Mouse (Mus musculus) kidney, embryonic 14.5 days (tissue): Measurements from ENCODE around the gene Cnnm2. TPM values are rescaled to one million over a fixed set of nuclear protein-coding genes. Genes with fewer than 3 reads are reported as not detected.
A peak's percentile ranks its signal among the peaks of the same experiment; 100 is the strongest.
"Not testable (repeated sequence)": the region's sequence is repeated elsewhere in the genome, so short reads cannot be mapped to it uniquely, and the experiment has no call there.

Experiments
- ATAC-seq: fragments of 200-750 bp; cut with Nextera tagmentation; 2 replicates; pipeline ENCODE4 v1.8.0; 2017; ENCODE audit warnings: moderate number of reproducible peaks, mild to moderate bottlenecking, moderate TSS enrichment, moderate library complexity; ENCODE audit not compliant: low FRiP score, low TSS enrichment
- H3K27ac ChIP-seq: fragments of 300-500 bp; sonication (generic); 2 replicates; pipeline ENCODE4 v1.5.1; 2014; ENCODE audit warnings: low read depth, mild to moderate bottlenecking, low read length, moderate library complexity, mixed read lengths
- H3K27me3 ChIP-seq: fragments of 300-500 bp; sonication (generic); 2 replicates; pipeline ENCODE4 v1.6.1; 2014; ENCODE audit warnings: mild to moderate bottlenecking, low read length; ENCODE audit not compliant: control insufficient read depth, insufficient read depth
- H3K36me3 ChIP-seq: fragments of 300-500 bp; sonication (generic); 2 replicates; pipeline ENCODE4 v1.6.1; 2014; ENCODE audit warnings: low read length, mixed read lengths; ENCODE audit not compliant: control insufficient read depth, insufficient read depth
- H3K4me1 ChIP-seq: fragments of 300-500 bp; sonication (generic); 2 replicates; pipeline ENCODE4 v1.6.1; 2014; ENCODE audit warnings: low read length, mixed read lengths; ENCODE audit not compliant: control insufficient read depth, insufficient read depth
- H3K4me2 ChIP-seq: fragments of 300-500 bp; sonication (generic); replicated peaks from 2 replicates; pipeline ENCODE4 v1.6.1; 2014; ENCODE audit warnings: low read depth, mild to moderate bottlenecking, low read length
- H3K4me3 ChIP-seq: fragments of 300-500 bp; sonication (generic); 2 replicates; pipeline ENCODE4 v1.5.1; 2014; ENCODE audit warnings: mild to moderate bottlenecking, low read length
- H3K9ac ChIP-seq: fragments of 300-500 bp; sonication (generic); 2 replicates; pipeline ENCODE4 v1.6.1; 2014; ENCODE audit warnings: low read depth, mild to moderate bottlenecking, low read length, moderate library complexity
- H3K9me3 ChIP-seq: fragments of 300-500 bp; sonication (generic); 2 replicates; pipeline ENCODE4 v1.6.1; 2016; ENCODE audit warnings: low read length; ENCODE audit not compliant: control insufficient read depth
- WGBS: fragments of 180-500 bp; shearing (Covaris S2); extraction: QIAGEN DNeasy Blood & Tissue Kit; methylation state at CpG from one replicate; pipeline ENCODE4 v1.1.7; 2014; 5-methylcytosine and 5-hydroxymethylcytosine counted together
- polyA plus RNA-seq: library from polyadenylated mRNA; unstranded; fragments of >200 nt; fragmentation: Nextera tagmentation; extraction: Ambion mirVana; gene quantifications from 2 replicates; pipeline ENCODE4 v1.2.1, GENCODE M21; 2014

Cnnm2 gene
- polyA plus RNA-seq, 1 experiment from 2014 or later = 6.8 TPM

DNA sequence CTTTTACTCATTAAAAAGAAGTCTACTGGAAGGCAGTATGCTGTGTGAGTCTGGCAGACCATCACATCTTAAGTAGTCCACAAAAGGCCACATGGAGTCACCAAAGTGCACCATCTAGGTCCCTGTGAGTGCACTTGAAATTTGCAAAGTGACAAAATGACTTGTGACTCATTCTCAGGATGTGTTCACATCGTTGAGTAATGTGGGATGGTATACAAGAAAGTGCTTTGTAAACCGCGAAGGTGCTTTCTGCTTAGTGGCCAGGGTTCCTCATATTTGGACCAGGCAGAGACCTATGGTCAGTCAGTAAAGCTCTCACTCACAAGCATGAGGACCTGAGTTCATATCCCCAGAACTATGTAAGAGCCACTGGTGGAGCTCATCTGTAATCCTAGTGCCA lies 13.6 kb upstream of the Cnnm2 start:
- no peak for ATAC-seq
- Histone ChIP-seq H3K9me3 (no peaks in the 10 kb centered on the region), H3K27me3 (no peaks in the 10 kb centered on the region; the same call in 1 of the 2 replicates), H3K27ac (no peak overlapping the region), H3K4me2 (no peak overlapping the region), H3K36me3 (no peaks in the 10 kb centered on the region), H3K9ac (no peak overlapping the region), H3K4me3 (no peak overlapping the region), H3K4me1 (no peaks in the 10 kb centered on the region)
- 90% methylated on average over 3 of the region's 3 CpGs for WGBS

DNA sequence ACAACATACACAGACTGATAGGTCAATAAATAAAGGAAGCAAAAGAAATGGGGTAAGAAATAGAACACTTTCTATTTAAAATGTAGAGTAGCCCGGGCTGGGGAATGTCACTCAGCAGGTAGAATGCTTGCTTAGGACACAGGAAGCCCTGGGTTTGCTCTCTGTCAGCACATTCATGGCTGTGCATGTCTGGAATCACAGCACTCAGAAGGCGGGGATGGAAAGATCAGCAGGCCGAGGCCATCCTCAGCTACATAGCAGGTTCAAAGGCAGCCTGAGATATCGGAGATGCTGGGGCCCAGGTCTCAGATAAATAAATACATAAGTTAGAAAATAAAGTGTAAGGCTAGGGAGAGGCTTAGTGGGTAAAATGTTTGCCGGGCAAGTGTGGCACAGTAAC lies 9.2 kb upstream of the Cnnm2 start:
- Histone ChIP-seq H3K4me2 (no peak overlapping the region), H3K4me1 (no peaks in the 10 kb centered on the region), H3K9me3 (no peaks in the 10 kb centered on the region), H3K36me3 (no peaks in the 10 kb centered on the region), H3K9ac (no peak overlapping the region), H3K27ac (no peak overlapping the region), H3K27me3 (no peaks in the 10 kb centered on the region; the same call in 1 of the 2 replicates), H3K4me3 (no peak overlapping the region)
- no peak for ATAC-seq
- WGBS = 90% methylated on average over 5 of the region's 5 CpGs

DNA sequence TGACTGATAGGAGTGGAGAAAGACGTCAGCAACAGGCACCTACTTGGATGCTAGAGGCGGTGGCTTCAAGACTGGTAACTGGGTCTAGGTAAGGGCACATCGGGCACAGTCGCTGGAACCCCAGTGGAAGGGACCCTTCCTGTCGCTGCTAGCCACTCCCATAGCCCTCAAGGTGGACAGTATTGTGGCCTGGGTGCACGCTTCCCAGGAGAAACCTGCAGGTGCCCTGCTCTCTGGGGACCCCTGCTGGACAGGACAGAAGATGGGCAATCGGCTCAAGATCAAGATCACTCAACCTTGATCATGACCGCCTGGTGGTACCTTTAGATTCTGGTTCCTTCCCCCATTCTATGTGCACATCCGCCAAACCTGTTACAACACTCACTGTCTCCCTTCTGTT lies 6.3 kb upstream of the Cnnm2 start:
- H3K4me3 ChIP-seq = no peak overlapping the region
- no peak for ATAC-seq
- H3K4me1 ChIP-seq = no peaks in the 10 kb centered on the region
- H3K27me3 ChIP-seq = no peaks in the 10 kb centered on the region; the same call in 1 of the 2 replicates
- no peak overlapping the region for H3K4me2 ChIP-seq
- 46% methylated on average over 9 of the region's 9 CpGs for WGBS
- no peak overlapping the region for H3K9ac ChIP-seq
- no peaks in the 10 kb centered on the region for H3K36me3 ChIP-seq
- H3K9me3 ChIP-seq = no peaks in the 10 kb centered on the region
- no peak overlapping the region for H3K27ac ChIP-seq

- Histone ChIP-seq H3K9me3 (no peaks in the 10 kb centered on the region), H3K36me3 (no peaks in the 10 kb centered on the region), H3K9ac (no peak overlapping the region), H3K4me1 (no peaks in the 10 kb centered on the region), H3K4me2 (no peak overlapping the region), H3K4me3 (no peak overlapping the region), H3K27me3 (no peaks in the 10 kb centered on the region; the same call in 1 of the 2 replicates), H3K27ac (no peak overlapping the region)
- ATAC-seq = no peak
- 94% methylated on average over 4 of the region's 4 CpGs for WGBS
Observed at GRCm38 (mm10) chr19:46756221-46756620, 5.2 kb upstream of the Cnnm2 start.

DNA sequence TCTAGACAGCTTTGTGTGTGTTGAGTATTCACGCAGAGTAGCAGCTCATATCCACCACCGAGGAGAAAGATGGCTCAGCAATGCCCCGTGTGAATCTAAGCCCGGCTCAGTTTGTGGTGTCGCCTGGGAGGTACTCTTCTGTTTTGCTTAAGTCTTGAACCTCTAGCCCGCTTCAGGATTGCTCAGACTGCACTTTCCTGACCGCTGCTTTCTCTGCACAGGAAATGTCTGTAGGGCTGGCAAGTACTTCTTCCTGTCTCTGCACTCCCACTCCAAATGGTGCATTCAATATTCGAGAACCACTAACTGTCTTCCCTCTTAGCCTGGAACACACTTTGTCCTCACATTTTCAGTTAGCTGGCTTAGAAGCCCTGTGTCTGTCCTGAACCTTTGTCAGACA lies 2.3 kb upstream of the Cnnm2 start:
- Histone ChIP-seq H3K9ac (no peak overlapping the region), H3K4me3 (no peak overlapping the region), H3K27ac (no peak overlapping the region), H3K4me1 (peaks cover 9% of the 10 kb centered on the region; the same call in 1 of the 2 replicates), H3K4me2 (no peak overlapping the region), H3K9me3 (no peaks in the 10 kb centered on the region), H3K27me3 (peaks cover 10% of the 10 kb centered on the region), H3K36me3 (no peaks in the 10 kb centered on the region)
- 71% methylated on average over 8 of the region's 8 CpGs for WGBS
- ATAC-seq = no peak

- not testable (repeated sequence) for H3K4me3 ChIP-seq, H3K9me3 ChIP-seq, H3K4me2 ChIP-seq, ATAC-seq, H3K36me3 ChIP-seq, H3K27ac ChIP-seq, H3K9ac ChIP-seq
- peaks cover 15% of the 10 kb centered on the region; the same call in 1 of the 2 replicates for H3K4me1 ChIP-seq
- peaks cover 13% of the 10 kb centered on the region for H3K27me3 ChIP-seq
- WGBS = 87% methylated on average over 10 of the region's 10 CpGs
Observed at GRCm38 (mm10) chr19:46759909-46760308, 1.5 kb upstream of the Cnnm2 start.

GRCm38 (mm10) chr19:46760375-46761160 lies 828 bp upstream of the Cnnm2 start:
- H3K9me3 ChIP-seq = no peaks in the 10 kb centered on the region
- 20% methylated on average over 29 of the region's 29 CpGs for WGBS
- H3K4me3 ChIP-seq = peak overlapping the region; percentile 85
- peaks cover 13% of the 10 kb centered on the region for H3K27me3 ChIP-seq
- H3K9ac ChIP-seq = no peak overlapping the region
- ATAC-seq = peak; percentile 68
- H3K27ac ChIP-seq = no peak overlapping the region
- H3K4me2 ChIP-seq = peak overlapping the region; percentile 90
- peaks cover 15% of the 10 kb centered on the region; the same call in 1 of the 2 replicates for H3K4me1 ChIP-seq
- no peaks in the 10 kb centered on the region for H3K36me3 ChIP-seq

- H3K27ac ChIP-seq = peak overlapping the region; percentile 47; the same call in 1 of the 2 replicates
- peak overlapping the region; percentile 79 for H3K9ac ChIP-seq
- no peaks in the 10 kb centered on the region for H3K9me3 ChIP-seq
- peaks cover 15% of the 10 kb centered on the region; the same call in 1 of the 2 replicates for H3K4me1 ChIP-seq
- H3K4me2 ChIP-seq = peak overlapping the region; percentile 95
- peak; percentile 0; the same call in 1 of the 2 replicates for ATAC-seq
- H3K4me3 ChIP-seq = peak overlapping the region; percentile 85
- WGBS = under 1% methylated on average over 29 of the region's 36 CpGs
- H3K36me3 ChIP-seq = no peaks in the 10 kb centered on the region
- peaks cover 13% of the 10 kb centered on the region for H3K27me3 ChIP-seq
Observed at GRCm38 (mm10) chr19:46761971-46762290, 535 bp downstream of the Cnnm2 start.

- Histone ChIP-seq H3K9me3 (no peaks in the 10 kb centered on the region), H3K36me3 (no peaks in the 10 kb centered on the region), H3K9ac (peak overlapping the region; percentile 79), H3K4me1 (peaks cover 15% of the 10 kb centered on the region; the same call in 1 of the 2 replicates), H3K27ac (no peak overlapping the region), H3K27me3 (peaks cover 13% of the 10 kb centered on the region), H3K4me3 (peak overlapping the region; percentile 85), H3K4me2 (peak overlapping the region; percentile 95)
- WGBS = 1% methylated on average over 50 of the region's 50 CpGs
- ATAC-seq = no peak
Observed at GRCm38 (mm10) chr19:46762291-46762991, 1.0 kb downstream of the Cnnm2 start.
